Mouse (Mus musculus): ENCODE measurements around the gene Lbh. TPM values are rescaled to one million over a fixed set of nuclear protein-coding genes. Genes with fewer than 3 reads are reported as not detected.

The Lbh gene
- polyA plus RNA-seq, 1 experiment from 2014 or later = 5.3 TPM

DNA sequence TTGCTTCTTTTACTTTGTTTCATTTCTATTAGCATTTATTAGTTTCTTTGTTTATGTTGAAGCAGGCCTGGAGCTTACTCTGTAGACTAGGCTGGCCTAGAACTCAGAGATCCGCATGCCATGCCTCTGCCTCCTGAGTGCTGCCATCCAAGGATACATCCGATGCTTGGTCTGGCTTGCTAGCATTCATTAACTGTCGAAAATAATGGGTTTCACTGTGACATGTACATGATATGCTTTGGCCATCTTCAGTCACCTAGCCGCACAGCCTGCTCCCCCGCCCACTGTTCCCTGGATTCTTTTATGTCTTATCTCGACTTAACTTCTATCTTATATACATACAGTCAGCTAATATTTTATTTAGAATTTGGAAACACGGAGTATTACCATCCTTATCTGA lies 21.0 kb upstream of the Lbh start:
- H3K4me2 ChIP-seq = no peak overlapping the region
- H3K4me1 ChIP-seq (ENCODE audit: control insufficient read depth, insufficient read depth, low read length) = no peaks in the 10 kb centered on the region
- ATAC-seq (ENCODE audit: low FRiP score) (no peak), DNase-seq (ENCODE audit: low spot score, missing footprints) (peak; percentile 14)
- H3K27ac ChIP-seq (ENCODE audit: low read depth, low read length) = no peak overlapping the region
- no peak overlapping the region for H3K4me3 ChIP-seq (ENCODE audit: low read depth, low read length)
- H3K9me3 ChIP-seq (ENCODE audit: control insufficient read depth, low read length) = no peaks in the 10 kb centered on the region
- H3K36me3 ChIP-seq (ENCODE audit: control insufficient read depth, insufficient read depth, low read length) = no peaks in the 10 kb centered on the region
- H3K9ac ChIP-seq (ENCODE audit: low read length) = no peak overlapping the region
- H3K27me3 ChIP-seq (ENCODE audit: control insufficient read depth, insufficient read depth, low read length) = no peaks in the 10 kb centered on the region
- WGBS = 88% methylated on average over 7 of the region's 7 CpGs

- Histone ChIP-seq H3K36me3 (ENCODE audit: control insufficient read depth, insufficient read depth, low read length) (no peaks in the 10 kb centered on the region), H3K9ac (ENCODE audit: low read length) (no peak overlapping the region), H3K4me3 (ENCODE audit: low read depth, low read length) (no peak overlapping the region), H3K4me1 (ENCODE audit: control insufficient read depth, insufficient read depth, low read length) (no peaks in the 10 kb centered on the region), H3K27ac (ENCODE audit: low read depth, low read length) (no peak overlapping the region), H3K4me2 (no peak overlapping the region), H3K9me3 (ENCODE audit: control insufficient read depth, low read length) (no peaks in the 10 kb centered on the region), H3K27me3 (ENCODE audit: control insufficient read depth, insufficient read depth, low read length) (no peaks in the 10 kb centered on the region)
- ATAC-seq (ENCODE audit: low FRiP score) (no peak), DNase-seq (ENCODE audit: low spot score, missing footprints) (peak; percentile 54)
- 87% methylated on average over 5 of the region's 5 CpGs for WGBS
Measured at GRCm38 (mm10) chr17:72897961-72898360, 20.1 kb upstream of the Lbh start.

GRCm38 (mm10) chr17:72898775-72899174 lies 19.3 kb upstream of the Lbh start:
- Histone ChIP-seq H3K4me1 (ENCODE audit: control insufficient read depth, insufficient read depth, low read length) (no peaks in the 10 kb centered on the region), H3K9me3 (ENCODE audit: control insufficient read depth, low read length) (no peaks in the 10 kb centered on the region), H3K27me3 (ENCODE audit: control insufficient read depth, insufficient read depth, low read length) (no peaks in the 10 kb centered on the region), H3K4me2 (no peak overlapping the region), H3K9ac (ENCODE audit: low read length) (no peak overlapping the region), H3K4me3 (ENCODE audit: low read depth, low read length) (no peak overlapping the region), H3K36me3 (ENCODE audit: control insufficient read depth, insufficient read depth, low read length) (no peaks in the 10 kb centered on the region), H3K27ac (ENCODE audit: low read depth, low read length) (no peak overlapping the region)
- 75% methylated on average over 3 of the region's 3 CpGs for WGBS
- peak; percentile 60 for DNase-seq (ENCODE audit: low spot score, missing footprints)
- no peak for ATAC-seq (ENCODE audit: low FRiP score)

DNA sequence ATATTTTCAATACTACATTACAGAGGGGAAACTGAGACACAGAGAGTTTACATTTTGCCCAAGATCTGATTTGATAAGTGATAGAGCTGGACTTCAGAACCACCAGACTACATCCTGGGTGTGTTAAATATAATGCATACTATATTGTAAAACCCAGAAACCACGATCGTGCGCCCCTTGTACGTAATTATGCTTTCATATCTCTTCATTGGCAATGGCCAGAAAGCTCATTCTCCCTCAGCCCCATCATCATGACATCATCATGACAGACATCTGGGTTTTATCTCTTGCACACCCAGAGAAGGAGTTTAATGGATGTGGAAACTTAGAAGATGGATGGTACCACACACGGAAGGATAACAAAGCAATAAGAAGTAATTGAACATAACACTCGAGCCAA lies 17.1 kb upstream of the Lbh start:
- Histone ChIP-seq H3K27ac (ENCODE audit: low read depth, low read length) (no peak overlapping the region), H3K4me1 (ENCODE audit: control insufficient read depth, insufficient read depth, low read length) (no peaks in the 10 kb centered on the region)
- WGBS = 91% methylated on average over 6 of the region's 6 CpGs

DNA sequence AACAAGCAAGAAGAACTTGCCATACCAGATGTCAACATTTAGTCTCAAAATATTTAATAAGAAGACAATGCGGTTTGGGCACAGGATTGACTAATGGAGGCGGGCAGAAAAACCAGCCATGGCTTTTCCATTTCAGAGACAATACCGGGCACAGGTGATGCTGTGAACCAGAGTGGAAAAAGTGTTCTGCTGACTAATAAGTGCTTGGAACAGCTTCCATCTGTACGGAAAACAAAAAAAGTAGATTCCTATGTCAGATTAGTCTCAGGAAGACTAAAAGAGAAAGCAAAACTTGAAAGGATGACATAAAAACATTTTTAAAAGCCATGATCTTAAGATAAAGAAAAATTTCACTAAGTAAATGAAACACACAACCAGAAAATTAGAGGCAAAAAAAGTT lies 16.4 kb upstream of the Lbh start:
- Histone ChIP-seq H3K36me3 (ENCODE audit: control insufficient read depth, insufficient read depth, low read length) (no peaks in the 10 kb centered on the region), H3K4me3 (ENCODE audit: low read depth, low read length) (no peak overlapping the region), H3K4me2 (no peak overlapping the region), H3K4me1 (ENCODE audit: control insufficient read depth, insufficient read depth, low read length) (no peaks in the 10 kb centered on the region), H3K9ac (ENCODE audit: low read length) (no peak overlapping the region), H3K27me3 (ENCODE audit: control insufficient read depth, insufficient read depth, low read length) (no peaks in the 10 kb centered on the region), H3K9me3 (ENCODE audit: control insufficient read depth, low read length) (no peaks in the 10 kb centered on the region), H3K27ac (ENCODE audit: low read depth, low read length) (no peak overlapping the region)
- ATAC-seq (ENCODE audit: low FRiP score) (no peak), DNase-seq (ENCODE audit: low spot score, missing footprints) (no peak)
- WGBS = 92% methylated on average over 4 of the region's 4 CpGs

More for the DNA sequence above, 17.1 kb upstream of the Lbh start:
- Histone ChIP-seq H3K9ac (ENCODE audit: low read length) (no peak overlapping the region), H3K4me2 (no peak overlapping the region), H3K27me3 (ENCODE audit: control insufficient read depth, insufficient read depth, low read length) (no peaks in the 10 kb centered on the region), H3K36me3 (ENCODE audit: control insufficient read depth, insufficient read depth, low read length) (no peaks in the 10 kb centered on the region), H3K9me3 (ENCODE audit: control insufficient read depth, low read length) (no peaks in the 10 kb centered on the region), H3K4me3 (ENCODE audit: low read depth, low read length) (no peak overlapping the region)
- DNase-seq (ENCODE audit: low spot score, missing footprints) = peak; percentile 66
- ATAC-seq (ENCODE audit: low FRiP score) = no peak

DNA sequence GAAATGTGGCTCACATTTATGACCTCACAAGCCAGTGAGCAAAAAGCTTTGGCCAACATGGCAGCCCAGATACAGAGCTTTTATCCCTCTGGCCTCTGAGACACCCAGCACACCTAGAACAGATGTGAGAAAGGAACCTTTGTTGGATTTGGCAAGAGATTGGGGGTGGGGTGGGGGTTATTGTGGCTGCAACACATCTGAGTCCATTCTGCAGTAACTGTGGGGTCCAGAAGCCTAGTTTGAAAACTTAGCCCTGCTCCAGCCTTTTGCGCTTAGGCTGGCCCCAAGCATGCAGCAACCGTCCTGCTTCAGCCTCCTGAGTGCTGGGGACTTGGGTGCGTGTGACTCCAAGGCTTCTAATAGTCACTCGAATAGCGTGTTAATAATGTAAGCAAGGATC lies 14.8 kb upstream of the Lbh start:
- no peak for ATAC-seq (ENCODE audit: low FRiP score)
- no peaks in the 10 kb centered on the region for H3K4me1 ChIP-seq (ENCODE audit: control insufficient read depth, insufficient read depth, low read length)
- H3K27me3 ChIP-seq (ENCODE audit: control insufficient read depth, insufficient read depth, low read length) = no peaks in the 10 kb centered on the region
- WGBS = 98% methylated on average over 5 of the region's 5 CpGs
- no peak for DNase-seq (ENCODE audit: low spot score, missing footprints)
- no peak overlapping the region for H3K4me3 ChIP-seq (ENCODE audit: low read depth, low read length)
- no peaks in the 10 kb centered on the region for H3K36me3 ChIP-seq (ENCODE audit: control insufficient read depth, insufficient read depth, low read length)
- H3K27ac ChIP-seq (ENCODE audit: low read depth, low read length) = no peak overlapping the region
- H3K4me2 ChIP-seq = no peak overlapping the region
- no peaks in the 10 kb centered on the region for H3K9me3 ChIP-seq (ENCODE audit: control insufficient read depth, low read length)
- no peak overlapping the region for H3K9ac ChIP-seq (ENCODE audit: low read length)

GRCm38 (mm10) chr17:72903921-72904421 lies 14.1 kb upstream of the Lbh start:
- DNase-seq (ENCODE audit: low spot score, missing footprints) = no peak
- 91% methylated on average over 9 of the region's 9 CpGs for WGBS

DNA sequence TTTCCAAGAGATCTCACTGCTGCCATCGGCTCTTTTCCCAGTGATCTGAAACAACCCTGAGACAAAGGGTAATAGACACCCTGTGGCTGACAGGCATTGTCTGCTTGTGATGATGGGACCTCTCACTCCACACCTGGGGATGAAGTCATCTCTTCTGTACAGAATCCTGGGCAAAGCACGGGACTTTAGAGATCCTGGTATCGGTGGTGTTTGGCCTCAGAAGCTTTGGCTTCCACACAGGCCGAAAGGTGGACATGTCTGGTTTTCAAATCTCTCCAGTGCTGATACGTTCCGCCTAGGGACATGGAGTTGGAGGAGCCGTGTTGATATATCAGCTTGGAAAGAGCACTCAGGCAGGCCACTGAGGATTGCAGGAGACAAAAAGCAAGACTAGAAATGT lies 13.2 kb upstream of the Lbh start:
- 89% methylated on average over 7 of the region's 7 CpGs for WGBS
- no peak overlapping the region for H3K27ac ChIP-seq (ENCODE audit: low read depth, low read length)
- no peak overlapping the region for H3K9ac ChIP-seq (ENCODE audit: low read length)
- H3K4me1 ChIP-seq (ENCODE audit: control insufficient read depth, insufficient read depth, low read length) = no peaks in the 10 kb centered on the region
- no peaks in the 10 kb centered on the region for H3K36me3 ChIP-seq (ENCODE audit: control insufficient read depth, insufficient read depth, low read length)
- no peak overlapping the region for H3K4me3 ChIP-seq (ENCODE audit: low read depth, low read length)
- no peaks in the 10 kb centered on the region for H3K9me3 ChIP-seq (ENCODE audit: control insufficient read depth, low read length)
- no peaks in the 10 kb centered on the region for H3K27me3 ChIP-seq (ENCODE audit: control insufficient read depth, insufficient read depth, low read length)
- H3K4me2 ChIP-seq = no peak overlapping the region
- no peak for ATAC-seq (ENCODE audit: low FRiP score)
- no peak for DNase-seq (ENCODE audit: low spot score, missing footprints)

More at GRCm38 (mm10) chr17:72903921-72904421, 14.1 kb upstream of the Lbh start:
- Histone ChIP-seq H3K4me3 (ENCODE audit: low read depth, low read length) (no peak overlapping the region), H3K4me2 (no peak overlapping the region), H3K27ac (ENCODE audit: low read depth, low read length) (no peak overlapping the region), H3K9me3 (ENCODE audit: control insufficient read depth, low read length) (no peaks in the 10 kb centered on the region), H3K36me3 (ENCODE audit: control insufficient read depth, insufficient read depth, low read length) (no peaks in the 10 kb centered on the region), H3K4me1 (ENCODE audit: control insufficient read depth, insufficient read depth, low read length) (no peaks in the 10 kb centered on the region), H3K27me3 (ENCODE audit: control insufficient read depth, insufficient read depth, low read length) (no peaks in the 10 kb centered on the region), H3K9ac (ENCODE audit: low read length) (no peak overlapping the region)
- no peak for ATAC-seq (ENCODE audit: low FRiP score)

GRCm38 (mm10) chr17:72906231-72906896 lies 11.7 kb upstream of the Lbh start:
- Histone ChIP-seq H3K27ac (ENCODE audit: low read depth, low read length) (no peak overlapping the region), H3K27me3 (ENCODE audit: control insufficient read depth, insufficient read depth, low read length) (no peaks in the 10 kb centered on the region), H3K9me3 (ENCODE audit: control insufficient read depth, low read length) (no peaks in the 10 kb centered on the region), H3K36me3 (ENCODE audit: control insufficient read depth, insufficient read depth, low read length) (no peaks in the 10 kb centered on the region), H3K4me1 (ENCODE audit: control insufficient read depth, insufficient read depth, low read length) (no peaks in the 10 kb centered on the region), H3K4me2 (no peak overlapping the region), H3K4me3 (ENCODE audit: low read depth, low read length) (no peak overlapping the region), H3K9ac (ENCODE audit: low read length) (no peak overlapping the region)
- ATAC-seq (ENCODE audit: low FRiP score) = no peak
- peak; percentile 69 for DNase-seq (ENCODE audit: low spot score, missing footprints)
- WGBS = 75% methylated on average over 10 of the region's 10 CpGs

Data from midbrain, embryonic 11.5 days (tissue).